Mouse (Mus musculus) intestine, postnatal 0 days (tissue): ENCODE results near the gene Smo. TPM values are rescaled to one million over a fixed set of nuclear protein-coding genes. Genes with fewer than 3 reads are reported as not detected.

ENCODE experiments used
- ATAC-seq: fragments of 200-750 bp; cut with Nextera tagmentation; 2 replicates; pipeline ENCODE4 v1.8.0; 2017; ENCODE audit warnings: mild to moderate bottlenecking, moderate TSS enrichment, moderate library complexity
- H3K27ac ChIP-seq: fragments of 300-500 bp; sonication (generic); 2 replicates; pipeline ENCODE4 v1.5.1; 2014; ENCODE audit warnings: mild to moderate bottlenecking, low read depth, low read length, moderate library complexity
- H3K27me3 ChIP-seq: fragments of 300-500 bp; sonication (generic); replicated peaks from 2 replicates; pipeline ENCODE4 v1.6.1; 2014; ENCODE audit warnings: low read length, mixed read lengths; ENCODE audit not compliant: control insufficient read depth, insufficient read depth
- H3K36me3 ChIP-seq: fragments of 300-500 bp; sonication (generic); 2 replicates; pipeline ENCODE4 v1.6.1; 2014; ENCODE audit warnings: mild to moderate bottlenecking, moderate library complexity; ENCODE audit not compliant: control insufficient read depth, insufficient read depth
- H3K4me1 ChIP-seq: fragments of 300-500 bp; sonication (generic); replicated peaks from 2 replicates; pipeline ENCODE4 v1.6.1; 2014; ENCODE audit warnings: antibody characterized with exemption, low read length, mixed read lengths; ENCODE audit not compliant: control insufficient read depth, insufficient read depth
- H3K4me2 ChIP-seq: fragments of 300-500 bp; sonication (generic); replicated peaks from 2 replicates; pipeline ENCODE4 v1.6.1; 2014; ENCODE audit warnings: low read depth, mild to moderate bottlenecking, moderate library complexity
- H3K4me3 ChIP-seq: fragments of 300-500 bp; sonication (generic); 2 replicates; pipeline ENCODE4 v1.5.1; 2014; ENCODE audit warnings: low read depth, low read length
- H3K9ac ChIP-seq: fragments of 300-500 bp; sonication (generic); 2 replicates; pipeline ENCODE4 v1.6.1; 2014; ENCODE audit warnings: mild to moderate bottlenecking, low read depth, low read length
- H3K9me3 ChIP-seq: fragments of 300-500 bp; sonication (generic); 2 replicates; pipeline ENCODE4 v1.6.1; 2016; ENCODE audit warnings: mixed run types; ENCODE audit not compliant: control insufficient read depth
- CTCF ChIP-seq: sonication (generic); IDR thresholded peaks from 2 replicates; pipeline ENCODE4 v1.5.1; 2016; ENCODE audit warnings: low read depth, mild to moderate bottlenecking, control low read depth, antibody characterized with exemption, moderate library complexity
- WGBS: fragments of 180-500 bp; shearing (Covaris S2); extraction: QIAGEN DNeasy Blood & Tissue Kit; methylation state at CpG from one replicate; pipeline ENCODE4 v1.1.7; 2014; 5-methylcytosine and 5-hydroxymethylcytosine counted together
- polyA plus RNA-seq: library from polyadenylated mRNA; unstranded; fragments of >200 nt; fragmentation: Nextera tagmentation; extraction: Ambion mirVana; gene quantifications from 2 replicates; pipeline ENCODE4 v1.2.1, GENCODE M21; 2015

The Smo gene
- polyA plus RNA-seq, 1 experiment from 2014 or later, result 7.1 TPM

- WGBS, result 56% methylated on average over 3 of the region's 3 CpGs
- Histone ChIP-seq H3K36me3 (no peaks in the 10 kb centered on the region), H3K27me3 (no peaks in the 10 kb centered on the region), H3K4me3 (no peak overlapping the region), H3K4me1 (no peaks in the 10 kb centered on the region), H3K4me2 (no peak overlapping the region), H3K9me3 (no peaks in the 10 kb centered on the region), H3K27ac (no peak overlapping the region), H3K9ac (no peak overlapping the region)
- no peak for ATAC-seq
- no peak for TF ChIP-seq CTCF
These were observed 41.9 kb downstream of the Smo start for GRCm38 (mm10) chr6:29777238-29777555.

- no peaks in the 10 kb centered on the region for H3K9me3 ChIP-seq
- H3K36me3 ChIP-seq, result no peaks in the 10 kb centered on the region
- ATAC-seq, result no peak
- no peaks in the 10 kb centered on the region for H3K4me1 ChIP-seq
- no peak overlapping the region for H3K4me2 ChIP-seq
- TF ChIP-seq CTCF, result no peak
- H3K27ac ChIP-seq, result no peak overlapping the region
- no peaks in the 10 kb centered on the region for H3K27me3 ChIP-seq
- no peak overlapping the region for H3K9ac ChIP-seq
- no peak overlapping the region for H3K4me3 ChIP-seq
These were observed 44.8 kb downstream of the Smo start for GRCm38 (mm10) chr6:29780082-29780481.

- H3K27me3 ChIP-seq, result no peaks in the 10 kb centered on the region
- H3K4me2 ChIP-seq, result no peak overlapping the region
- no peak for ATAC-seq
- no peaks in the 10 kb centered on the region for H3K36me3 ChIP-seq
- H3K27ac ChIP-seq, result no peak overlapping the region
- no peak overlapping the region for H3K9ac ChIP-seq
- TF ChIP-seq CTCF, result no peak
- WGBS, result 94% methylated on average over 2 of the region's 2 CpGs
- H3K4me1 ChIP-seq, result no peaks in the 10 kb centered on the region
- H3K4me3 ChIP-seq, result no peak overlapping the region
- H3K9me3 ChIP-seq, result no peaks in the 10 kb centered on the region
These were observed 45.3 kb downstream of the Smo start for GRCm38 (mm10) chr6:29780571-29780970.

DNA sequence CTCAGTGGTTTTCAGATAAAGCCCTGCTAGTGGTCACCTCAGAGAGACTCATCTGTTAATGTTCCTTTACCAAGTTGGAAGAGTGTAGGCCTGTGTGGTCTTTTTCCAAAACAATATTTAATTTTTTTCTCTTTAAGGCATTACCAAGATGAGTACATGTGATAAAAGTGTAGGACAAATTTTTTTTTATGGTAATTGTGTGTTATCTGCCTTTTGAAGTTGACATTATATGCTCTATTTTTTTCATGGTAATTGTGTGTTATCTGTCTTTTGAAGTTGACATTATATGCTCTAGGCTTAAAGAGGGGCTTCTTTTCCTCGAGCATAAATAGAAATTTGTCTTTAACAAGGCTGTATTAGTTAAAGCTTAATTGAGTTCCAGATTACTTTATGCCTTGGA, 46.9 kb downstream of the Smo start:
- Histone ChIP-seq H3K36me3 (no peaks in the 10 kb centered on the region), H3K9me3 (no peaks in the 10 kb centered on the region), H3K4me2 (no peak overlapping the region), H3K27ac (no peak overlapping the region), H3K27me3 (no peaks in the 10 kb centered on the region), H3K9ac (no peak overlapping the region), H3K4me3 (no peak overlapping the region), H3K4me1 (no peaks in the 10 kb centered on the region)
- 37% methylated on average over 1 of the region's 1 CpGs for WGBS
- TF ChIP-seq CTCF, result no peak
- no peak for ATAC-seq

- Histone ChIP-seq H3K36me3 (no peaks in the 10 kb centered on the region), H3K4me2 (no peak overlapping the region), H3K4me1 (no peaks in the 10 kb centered on the region), H3K9me3 (no peaks in the 10 kb centered on the region), H3K9ac (no peak overlapping the region), H3K27ac (no peak overlapping the region), H3K27me3 (no peaks in the 10 kb centered on the region), H3K4me3 (no peak overlapping the region)
- 80% methylated on average over 6 of the region's 6 CpGs for WGBS
- TF ChIP-seq CTCF, result no peak
- ATAC-seq, result no peak
These were observed 48.7 kb downstream of the Smo start for GRCm38 (mm10) chr6:29783960-29784359.

DNA sequence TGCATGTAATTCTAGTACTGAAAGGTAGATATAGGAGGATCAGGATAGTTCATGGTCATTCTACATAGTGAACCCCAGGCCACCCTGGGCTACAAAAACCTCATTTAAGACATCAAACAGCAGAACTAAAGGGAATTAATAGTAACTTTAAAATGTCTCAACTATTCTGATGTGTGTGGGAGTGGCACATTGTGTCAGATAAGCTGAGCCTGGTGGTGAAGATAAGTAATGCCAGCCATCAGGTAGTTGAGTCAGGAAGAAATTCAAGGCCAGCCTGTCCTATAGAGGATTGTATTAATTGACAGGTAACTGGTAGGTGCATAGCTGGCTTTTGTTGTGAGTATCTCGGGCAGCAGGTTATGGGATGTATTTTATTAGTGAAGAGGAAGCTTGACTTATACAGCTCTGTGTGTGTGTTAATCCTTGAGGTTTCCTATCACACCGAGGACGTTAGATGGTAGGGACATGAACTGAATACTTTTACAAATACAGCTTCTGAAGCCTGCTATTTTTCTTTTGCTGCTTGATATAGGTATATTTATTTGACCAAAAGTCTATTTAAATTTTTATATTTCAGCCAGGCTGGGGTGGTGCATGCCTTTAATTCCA, 49.2 kb downstream of the Smo start:
- no peaks in the 10 kb centered on the region for H3K27me3 ChIP-seq
- no peaks in the 10 kb centered on the region for H3K4me1 ChIP-seq
- ATAC-seq, result no peak
- H3K9ac ChIP-seq, result no peak overlapping the region
- H3K9me3 ChIP-seq, result no peaks in the 10 kb centered on the region
- no peak overlapping the region for H3K27ac ChIP-seq
- 77% methylated on average over 3 of the region's 3 CpGs for WGBS
- H3K4me2 ChIP-seq, result no peak overlapping the region
- no peak overlapping the region for H3K4me3 ChIP-seq
- TF ChIP-seq CTCF, result peak; percentile 39
- H3K36me3 ChIP-seq, result no peaks in the 10 kb centered on the region

- Histone ChIP-seq H3K9ac (no peak overlapping the region), H3K27me3 (no peaks in the 10 kb centered on the region), H3K36me3 (no peaks in the 10 kb centered on the region), H3K4me2 (no peak overlapping the region), H3K4me1 (no peaks in the 10 kb centered on the region), H3K4me3 (no peak overlapping the region), H3K27ac (no peak overlapping the region), H3K9me3 (no peaks in the 10 kb centered on the region)
- TF ChIP-seq CTCF, result no peak
- WGBS, result 78% methylated on average over 5 of the region's 5 CpGs
- ATAC-seq, result no peak
These were observed 50.5 kb downstream of the Smo start for GRCm38 (mm10) chr6:29785759-29786158.
